Mouse (Mus musculus): Measurements from ENCODE around the gene Trio. TPM values are rescaled to one million over a fixed set of nuclear protein-coding genes. Genes with fewer than 3 reads are reported as not detected.

Trio gene
- polyA plus RNA-seq, 1 experiment = 56.3 TPM

GRCm38 (mm10) chr15:27859115-27859514, 166.5 kb downstream of the Trio start:
- TF ChIP-seq POLR2AphosphoS2 (IDR thresholded peaks at IDR 0.05; ENCODE audit: insufficient read length, low read depth) = no peak
- TF ChIP-seq MYOG (IDR thresholded peaks at IDR 0.05; ENCODE audit: control insufficient read depth in 1 of 3, insufficient read depth in 1 of 3, insufficient read length in 2 of 3, low read depth in 2 of 3) = no peak
- TF ChIP-seq POLR2A (IDR thresholded peaks at IDR 0.05; ENCODE audit: insufficient read length, low read depth) = no peak
- Histone ChIP-seq H3K36me3 (ENCODE audit: control insufficient read depth, insufficient read depth) (peaks cover 58% of the 10 kb centered on the region), H3ac (ENCODE audit: control insufficient read depth, insufficient read length) (no peak overlapping the region), H3K27me3 (ENCODE audit: control insufficient read depth, insufficient read depth, insufficient read length) (no peaks in the 10 kb centered on the region), H3K4me3 (no peak overlapping the region), H3K79me2 (ENCODE audit: control insufficient read depth, insufficient read depth) (no peaks in the 10 kb centered on the region), H3K4me2 (ENCODE audit: low read depth) (no peak overlapping the region)

- no peaks in the 10 kb centered on the region for H3K79me2 ChIP-seq (ENCODE audit: control insufficient read depth, insufficient read depth)
- H3K4me3 ChIP-seq = no peak overlapping the region
- TF ChIP-seq POLR2A (IDR thresholded peaks at IDR 0.05; ENCODE audit: insufficient read length, low read depth) = peak; percentile 8
- TF ChIP-seq REST (IDR thresholded peaks at IDR 0.05; ENCODE audit: insufficient read depth, insufficient read length) = no peak
- peaks cover 65% of the 10 kb centered on the region for H3K36me3 ChIP-seq (ENCODE audit: control insufficient read depth, insufficient read depth)
- H3K27me3 ChIP-seq (ENCODE audit: control insufficient read depth, insufficient read depth, insufficient read length) = no peaks in the 10 kb centered on the region
- no peak overlapping the region for H3ac ChIP-seq (ENCODE audit: control insufficient read depth, insufficient read length)
- no peak overlapping the region for H3K4me2 ChIP-seq (ENCODE audit: low read depth)
Observed at GRCm38 (mm10) chr15:27858179-27858819, 167.3 kb downstream of the Trio start.

GRCm38 (mm10) chr15:27857242-27857641, 168.4 kb downstream of the Trio start:
- Histone ChIP-seq H3K4me3 (no peak overlapping the region), H3K27me3 (ENCODE audit: control insufficient read depth, insufficient read depth, insufficient read length) (no peaks in the 10 kb centered on the region), H3K79me2 (ENCODE audit: control insufficient read depth, insufficient read depth) (no peaks in the 10 kb centered on the region), H3K4me2 (ENCODE audit: low read depth) (no peak overlapping the region), H3ac (ENCODE audit: control insufficient read depth, insufficient read length) (no peak overlapping the region), H3K36me3 (ENCODE audit: control insufficient read depth, insufficient read depth) (peaks cover 65% of the 10 kb centered on the region)
- TF ChIP-seq CEBPB (IDR thresholded peaks at IDR 0.05; ENCODE audit: insufficient read depth, poor library complexity, severe bottlenecking) = no peak
- no peak for TF ChIP-seq MYOD1 (IDR thresholded peaks at IDR 0.05; ENCODE audit: control insufficient read depth in 1 of 3, insufficient read length in 2 of 3, low read depth in 2 of 3)
- TF ChIP-seq SRF (IDR thresholded peaks at IDR 0.05; ENCODE audit: control insufficient read depth, insufficient read length, low read depth) = no peak

- Histone ChIP-seq H3ac (ENCODE audit: control insufficient read depth, insufficient read length) (no peak overlapping the region), H3K27me3 (ENCODE audit: control insufficient read depth, insufficient read depth, insufficient read length) (no peaks in the 10 kb centered on the region), H3K4me2 (ENCODE audit: low read depth) (no peak overlapping the region), H3K36me3 (ENCODE audit: control insufficient read depth, insufficient read depth) (peaks cover 71% of the 10 kb centered on the region), H3K79me2 (ENCODE audit: control insufficient read depth, insufficient read depth) (no peaks in the 10 kb centered on the region), H3K4me3 (no peak overlapping the region)
- TF ChIP-seq REST (IDR thresholded peaks at IDR 0.05; ENCODE audit: insufficient read depth, insufficient read length) = no peak
- TF ChIP-seq USF1 (IDR thresholded peaks at IDR 0.05; ENCODE audit: low read depth) = no peak
- no peak for TF ChIP-seq E2F4 (IDR thresholded peaks at IDR 0.05; ENCODE audit: insufficient read depth)
- peak; percentile 20 for TF ChIP-seq POLR2AphosphoS2 (IDR thresholded peaks at IDR 0.05; ENCODE audit: insufficient read length, low read depth)
- no peak for TF ChIP-seq MYOD1 (IDR thresholded peaks at IDR 0.05; ENCODE audit: control insufficient read depth in 1 of 3, insufficient read length in 2 of 3, low read depth in 2 of 3)
Observed at GRCm38 (mm10) chr15:27856050-27856787, 169.4 kb downstream of the Trio start.

GRCm38 (mm10) chr15:27851312-27851711, 174.3 kb downstream of the Trio start:
- Histone ChIP-seq H3K36me3 (ENCODE audit: control insufficient read depth, insufficient read depth) (peaks cover 83% of the 10 kb centered on the region), H3K79me2 (ENCODE audit: control insufficient read depth, insufficient read depth) (no peaks in the 10 kb centered on the region), H3ac (ENCODE audit: control insufficient read depth, insufficient read length) (no peak overlapping the region), H3K4me3 (no peak overlapping the region), H3K4me2 (ENCODE audit: low read depth) (no peak overlapping the region), H3K27me3 (ENCODE audit: control insufficient read depth, insufficient read depth, insufficient read length) (no peaks in the 10 kb centered on the region)
- TF ChIP-seq MYOG (IDR thresholded peaks at IDR 0.05; ENCODE audit: control insufficient read depth in 1 of 3, insufficient read depth in 1 of 3, insufficient read length in 2 of 3, low read depth in 2 of 3) (no peak), SRF (IDR thresholded peaks at IDR 0.05; ENCODE audit: control insufficient read depth, insufficient read length, low read depth) (no peak), MYOD1 (IDR thresholded peaks at IDR 0.05; ENCODE audit: control insufficient read depth in 1 of 3, insufficient read length in 2 of 3, low read depth in 2 of 3) (no peak), MAX (IDR thresholded peaks at IDR 0.05; ENCODE audit: low read depth) (no peak), REST (IDR thresholded peaks at IDR 0.05; ENCODE audit: insufficient read depth, insufficient read length) (no peak), TCF12 (IDR thresholded peaks at IDR 0.05; ENCODE audit: insufficient read depth, poor library complexity, severe bottlenecking) (no peak), E2F4 (IDR thresholded peaks at IDR 0.05; ENCODE audit: insufficient read depth) (no peak), POLR2AphosphoS2 (IDR thresholded peaks at IDR 0.05; ENCODE audit: insufficient read length, low read depth) (no peak), CEBPB (IDR thresholded peaks at IDR 0.05; ENCODE audit: insufficient read depth, poor library complexity, severe bottlenecking) (no peak), TCF3 (IDR thresholded peaks at IDR 0.05; ENCODE audit: insufficient read length, low read depth) (no peak), USF1 (IDR thresholded peaks at IDR 0.05; ENCODE audit: low read depth) (no peak), POLR2A (IDR thresholded peaks at IDR 0.05; ENCODE audit: insufficient read length, low read depth) (no peak)

All from myocyte (in vitro differentiated cells).